ENCODE assay signal across 26 mouse cellular contexts in genomic region chr11:72049171-72049759, GRCm38 (mm10). TPM values are rescaled to one million over a fixed set of nuclear protein-coding genes. Genes with fewer than 3 reads are reported as not detected.
"Had no signal": no experiment of that assay in that cellular context is flagged by ENCODE, and none has a peak within 500 bp of the region (broad histone marks: within the 10 kb centered on the region; RNA-seq: fewer than 3 reads in every experiment).

No protein-coding gene starts in this region.

- H3K27ac ChIP-seq: kidney, postnatal 0 days; layer of hippocampus, adult 2 months; left cerebral cortex, adult 2 months; liver, embryonic 13.5 days; midbrain, embryonic 10.5 days; midbrain, embryonic 13.5 days; neural tube, embryonic 12.5 days had no signal

- H3K4me3 ChIP-seq: layer of hippocampus, adult 2 months; left cerebral cortex, adult 2 months; liver, embryonic 13.5 days; megakaryocyte, embryonic 14.5 days; midbrain, embryonic 10.5 days; midbrain, embryonic 13.5 days; neural tube, embryonic 12.5 days had no signal

- H3K9me3 ChIP-seq: liver, embryonic 13.5 days; megakaryocyte, embryonic 14.5 days; midbrain, embryonic 10.5 days; midbrain, embryonic 13.5 days; neural tube, embryonic 12.5 days had no signal

- DNase-seq: kidney, adult 2 months; kidney, postnatal 25 days; layer of hippocampus, adult 9-11 months; layer of hippocampus, postnatal 36 days; liver, embryonic 13.5 days; lung, adult 2 months; lung, postnatal 36 days; retina, postnatal 1 day; right cerebral cortex, postnatal 4 days; thymus, postnatal 25 days had no signal

- ATAC-seq: intestine, postnatal 0 days; lung, postnatal 0 days; midbrain, embryonic 13.5 days; midbrain, embryonic 16.5 days had no signal

- H3K9ac ChIP-seq: liver, embryonic 13.5 days; midbrain, embryonic 13.5 days; neural tube, embryonic 12.5 days had no signal

- H3K4me2 ChIP-seq: liver, embryonic 13.5 days; midbrain, embryonic 13.5 days had no signal

RNA-seq across cellular contexts. Expression of gene Pimreg, which starts 7.4 kb away (rescaled TPM):
- total RNA-seq: liver, adult 2 months; monocyte, adult 5-6 weeks; neutrophil, adult 5-6 weeks had no signal

RNA-seq across cellular contexts. Expression of gene Aipl1, which starts 12.0 kb away (rescaled TPM):
- total RNA-seq: layer of hippocampus, adult 2 months; layer of hippocampus, postnatal 36 days; left cerebral cortex, adult 2 months; left cerebral cortex, postnatal 36 days; liver, adult 2 months; neutrophil, adult 5-6 weeks had no signal
- polyA plus RNA-seq: kidney, adult 2 months; large intestine, adult 2 months; liver, adult 2 months; stomach, embryonic 14.5 days had no signal
